Comparison of ENCODE assay signal across 8 mouse cellular contexts in the genomic region with DNA sequence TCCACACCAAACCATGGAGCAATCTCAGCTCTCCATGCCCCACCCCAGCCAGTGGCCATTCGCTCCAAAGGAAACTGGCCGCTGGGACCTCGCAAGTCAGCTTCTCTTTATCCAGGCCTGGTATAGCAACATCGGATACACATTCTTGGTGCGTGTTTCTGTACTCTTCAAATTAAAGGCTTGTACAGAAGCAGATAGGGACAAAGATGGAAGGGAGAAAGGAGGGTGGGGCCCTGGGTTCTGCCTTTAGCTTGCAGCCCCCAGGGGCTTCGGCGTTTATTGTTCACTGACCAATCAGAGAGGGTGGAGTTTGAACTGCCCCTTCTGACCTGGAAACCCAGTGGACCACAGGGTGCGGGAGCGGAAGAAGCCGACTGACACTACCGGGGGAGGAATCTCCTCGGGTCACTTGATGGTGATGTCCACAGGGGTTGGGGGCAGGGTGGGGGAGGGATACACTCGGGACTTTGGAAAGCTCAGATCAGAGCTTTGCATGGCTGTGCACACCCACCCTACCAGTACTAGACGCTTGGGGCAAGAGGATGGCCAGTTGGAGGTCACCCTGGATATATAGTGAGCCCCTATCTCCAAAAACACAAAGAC. TPM values are rescaled to one million over a fixed set of nuclear protein-coding genes. Genes with fewer than 3 reads are reported as not detected.
A peak's percentile ranks its signal among the peaks of the same experiment; 100 is the strongest.
DNase-seq lines count a peak whose midpoint lies in the region; ATAC-seq lines count a peak whose summit lies in the region.

No protein-coding gene starts in this region.

- peak; percentile 36 for DNase-seq in gastrocnemius, postnatal 14 days
- DNase-seq in gastrocnemius, postnatal 10 days, result no peak
- peak; percentile 57 for DNase-seq in hindbrain, embryonic 10.5 days (ENCODE audit: low spot score)
- no peak for DNase-seq in adrenal gland, adult 2 months
- DNase-seq in thymus, postnatal 25 days, result no peak

- H3K27me3 ChIP-seq in hindbrain, embryonic 10.5 days (ENCODE audit: insufficient read depth, poor library complexity, severe bottlenecking), result peaks cover 3% of the 10 kb centered on the region; the same call in 1 of the 2 replicates
- H3K27me3 ChIP-seq in limb, embryonic 12.5 days, result peaks cover 3% of the 10 kb centered on the region; the same call in 1 of the 2 replicates
- no peaks in the 10 kb centered on the region for H3K27me3 ChIP-seq in neural tube, embryonic 15.5 days (replicated peaks)

- H3K4me2 ChIP-seq in limb, embryonic 12.5 days, result peak overlapping the region; percentile 74
- peak overlapping the region; percentile 85 for H3K4me2 ChIP-seq in neural tube, embryonic 15.5 days

- H3K27ac ChIP-seq in brown adipose tissue, adult 24 weeks (replicated peaks; ENCODE audit: low read depth, low read length), result peak overlapping the region; percentile 23; the same call in 1 of the 2 replicates
- peak overlapping the region; percentile 92 for H3K27ac ChIP-seq in hindbrain, embryonic 10.5 days
- no peak overlapping the region for H3K27ac ChIP-seq in limb, embryonic 12.5 days
- peak overlapping the region; percentile 86 for H3K27ac ChIP-seq in neural tube, embryonic 15.5 days (replicated peaks)

- H3K36me3 ChIP-seq in hindbrain, embryonic 10.5 days, result peaks cover 30% of the 10 kb centered on the region
- 0 out of 2 replicates have a peak, but pooled peaks cover 5% of the 10 kb centered on the region for H3K36me3 ChIP-seq in limb, embryonic 12.5 days
- H3K36me3 ChIP-seq in neural tube, embryonic 15.5 days, result peaks cover 4% of the 10 kb centered on the region; the same call in 1 of the 2 replicates

- no peaks in the 10 kb centered on the region; the same call in 1 of the 2 replicates for H3K4me1 ChIP-seq in brown adipose tissue, adult 24 weeks (ENCODE audit: control insufficient read depth, insufficient read depth, insufficient read length, low read length)
- H3K4me1 ChIP-seq in hindbrain, embryonic 10.5 days (replicated peaks), result peaks cover 77% of the 10 kb centered on the region
- H3K4me1 ChIP-seq in limb, embryonic 12.5 days (replicated peaks), result peaks cover 32% of the 10 kb centered on the region
- H3K4me1 ChIP-seq in neural tube, embryonic 15.5 days, result peaks cover 60% of the 10 kb centered on the region

- peak overlapping the region; percentile 77 for H3K9ac ChIP-seq in limb, embryonic 12.5 days (replicated peaks)
- H3K9ac ChIP-seq in neural tube, embryonic 15.5 days (replicated peaks), result peak overlapping the region; percentile 85

- H3K4me3 ChIP-seq in brown adipose tissue, adult 24 weeks (ENCODE audit: insufficient read depth, low read depth, low read length), result peak overlapping the region; percentile 92
- peak overlapping the region; percentile 81 for H3K4me3 ChIP-seq in hindbrain, embryonic 10.5 days
- peak overlapping the region; percentile 63 for H3K4me3 ChIP-seq in limb, embryonic 12.5 days (replicated peaks)
- peak overlapping the region; percentile 77 for H3K4me3 ChIP-seq in neural tube, embryonic 15.5 days (replicated peaks)

- ATAC-seq in limb, embryonic 12.5 days (ENCODE audit: insufficient number of reproducible peaks, insufficient read depth, low FRiP score, low TSS enrichment, low read depth), result no peak
- ATAC-seq in neural tube, embryonic 15.5 days (ENCODE audit: low FRiP score), result peak; percentile 23

- H3K9me3 ChIP-seq in hindbrain, embryonic 10.5 days, result no peaks in the 10 kb centered on the region
- H3K9me3 ChIP-seq in limb, embryonic 12.5 days, result no peaks in the 10 kb centered on the region
- no peaks in the 10 kb centered on the region for H3K9me3 ChIP-seq in neural tube, embryonic 15.5 days (replicated peaks)

- intact Hi-C loops in gastrocnemius, postnatal 14 days (cut with DNase I; ENCODE audit: low total_unique reads), result loop anchor here (5.0 to 10.0 kb wide), 2 partner anchors 42 to 85 kb away; no protein-coding TSS in a partner anchor

- WGBS in hindbrain, embryonic 10.5 days, result 13% methylated on average over 14 of the region's 14 CpGs
- WGBS in limb, embryonic 12.5 days, result 23% methylated on average over 14 of the region's 14 CpGs
- 8% methylated on average over 14 of the region's 14 CpGs for WGBS in neural tube, embryonic 15.5 days

RNA-seq across cellular contexts. Expression of gene Cotl1, which starts 0.8 kb away (rescaled TPM):
- 10 to 100 TPM; 18.3 to 24.5 TPM for total RNA-seq in gastrocnemius, postnatal 14 days (2021)
- 10 to 100 TPM; 38.3 to 41.8 TPM for total RNA-seq in gastrocnemius, postnatal 10 days (2021)
- polyA plus RNA-seq in brown adipose tissue, adult 24 weeks (2012; ENCODE audit: insufficient read depth, insufficient read length, missing spikeins), result 16.9 and 18.2 TPM in 2 replicates
- polyA plus RNA-seq in hindbrain, embryonic 10.5 days (2016; fragmentation: Nextera tagmentation; extraction: Ambion mirVana), result 273 and 545 TPM in 2 replicates
- 76.3 and 95.6 TPM in 2 replicates for polyA plus RNA-seq in limb, embryonic 12.5 days (2016; fragmentation: Nextera tagmentation; extraction: Ambion mirVana)
- 104 and 158 TPM in 2 replicates for polyA plus RNA-seq in neural tube, embryonic 15.5 days (2015; fragmentation: Nextera tagmentation; extraction: Ambion mirVana)
- total RNA-seq in adrenal gland, adult 2 months (2021), result 10 to 100 TPM; 45.4 to 50.4 TPM
- 156 TPM in 2 replicates for polyA plus RNA-seq in adrenal gland, adult 2 months (2012; rRNA removed)

RNA-seq across cellular contexts. Expression of gene Klhl36, which starts 22.5 kb away (rescaled TPM):
- total RNA-seq in gastrocnemius, postnatal 14 days (2021), result 1 to 10 TPM; 2.2 to 2.7 TPM
- total RNA-seq in gastrocnemius, postnatal 10 days (2021), result 1 to 10 TPM; 2.9 to 3.9 TPM
- polyA plus RNA-seq in brown adipose tissue, adult 24 weeks (2012; ENCODE audit: insufficient read depth, insufficient read length, missing spikeins), result 2.7 and 4.0 TPM in 2 replicates
- 10.7 and 11.9 TPM in 2 replicates for polyA plus RNA-seq in hindbrain, embryonic 10.5 days (2016; fragmentation: Nextera tagmentation; extraction: Ambion mirVana)
- 8.4 and 8.7 TPM in 2 replicates for polyA plus RNA-seq in limb, embryonic 12.5 days (2016; fragmentation: Nextera tagmentation; extraction: Ambion mirVana)
- 16.5 and 17.4 TPM in 2 replicates for polyA plus RNA-seq in neural tube, embryonic 15.5 days (2015; fragmentation: Nextera tagmentation; extraction: Ambion mirVana)
- total RNA-seq in adrenal gland, adult 2 months (2021), result 10 to 100 TPM in 1 of 2 experiments, 1 to 10 TPM in 1; 4.3 to 11.3 TPM
- polyA plus RNA-seq in adrenal gland, adult 2 months (2012; rRNA removed), result 19.8 and 25.5 TPM in 2 replicates

Comparison
In these comparisons a context has a peak if more than half of its experiments do, and no peak if none do; other contexts are left out.
1. DNase-seq: peak in gastrocnemius, postnatal 14 days (single experiment) and hindbrain, embryonic 10.5 days (single experiment); none in gastrocnemius, postnatal 10 days (single experiment), adrenal gland, adult 2 months (single experiment) and thymus, postnatal 25 days (single experiment).
2. Peak in every context shown above with its lines, with median percentiles within 50 percentile points of each other: H3K4me3 ChIP-seq.